Mouse (Mus musculus) heart, embryonic 16.5 days (tissue): ENCODE measurements around the gene Ap3s2. TPM values are rescaled to one million over a fixed set of nuclear protein-coding genes. Genes with fewer than 3 reads are reported as not detected.

Source experiments
- ATAC-seq: fragments of 200-750 bp; cut with Nextera tagmentation; replicated peaks from 2 replicates; pipeline ENCODE4 v1.8.0; 2017; ENCODE audit warnings: moderate number of reproducible peaks; ENCODE audit not compliant: insufficient read depth, low FRiP score; ENCODE audit errors: extremely low read depth
- H3K27ac ChIP-seq: fragments of 300-500 bp; sonication (generic); 2 replicates; pipeline ENCODE4 v1.5.1; 2014; ENCODE audit warnings: mild to moderate bottlenecking, low read length, control low read depth, moderate library complexity
- H3K27me3 ChIP-seq: fragments of 300-500 bp; sonication (generic); 2 replicates; pipeline ENCODE4 v1.6.1; 2014; ENCODE audit warnings: low read length, mixed read lengths; ENCODE audit not compliant: control insufficient read depth, insufficient read depth
- H3K36me3 ChIP-seq: fragments of 300-500 bp; sonication (generic); 2 replicates; pipeline ENCODE4 v1.6.1; 2014; ENCODE audit not compliant: control insufficient read depth, insufficient read depth
- H3K4me1 ChIP-seq: fragments of 300-500 bp; sonication (generic); 2 replicates; pipeline ENCODE4 v1.6.1; 2014; ENCODE audit warnings: low read length, mixed read lengths; ENCODE audit not compliant: control insufficient read depth, insufficient read depth
- H3K4me2 ChIP-seq: fragments of 300-500 bp; sonication (generic); 2 replicates; pipeline ENCODE4 v1.6.1; 2014; ENCODE audit warnings: low read depth, mild to moderate bottlenecking, control low read depth, low read length
- H3K4me3 ChIP-seq: fragments of 300-500 bp; sonication (generic); 2 replicates; pipeline ENCODE4 v1.5.1; 2014; ENCODE audit warnings: mild to moderate bottlenecking, control low read depth, low read length
- H3K9ac ChIP-seq: fragments of 300-500 bp; sonication (generic); 2 replicates; pipeline ENCODE4 v1.6.1; 2014; ENCODE audit warnings: low read length, control low read depth
- H3K9me3 ChIP-seq: fragments of 300-500 bp; sonication (generic); replicated peaks from 2 replicates; pipeline ENCODE4 v1.6.1; 2016; ENCODE audit warnings: low read length; ENCODE audit not compliant: control insufficient read depth
- WGBS: fragments of 180-500 bp; shearing (Covaris S2); extraction: QIAGEN DNeasy Blood & Tissue Kit; methylation state at CpG from one replicate; pipeline ENCODE4 v1.1.7; 2014; 5-methylcytosine and 5-hydroxymethylcytosine counted together
- polyA plus RNA-seq: library from polyadenylated mRNA; unstranded; fragments of >200 nt; fragmentation: Nextera tagmentation; extraction: Ambion mirVana; gene quantifications from 2 replicates; pipeline ENCODE4 v1.2.1, GENCODE M21; 2015

Gene Ap3s2
- polyA plus RNA-seq, 1 experiment from 2014 or later: 23.6 TPM

GRCm38 (mm10) chr7:79860811-79861210 lies 59.6 kb downstream of the Ap3s2 start, which contains the start of gene Anpep:
Anpep (minus strand) TSS chr7:79861059.
- no peak within 1 kb of the TSS for H3K27ac ChIP-seq
- no peak for ATAC-seq
- H3K36me3 ChIP-seq: no peaks in the 10 kb centered on the region
- no peak within 1 kb of the TSS for H3K9ac ChIP-seq
- no peak within 1 kb of the TSS for H3K4me3 ChIP-seq
- no peaks in the 10 kb centered on the region for H3K9me3 ChIP-seq
- H3K27me3 ChIP-seq: no peaks in the 10 kb centered on the region
- H3K4me1 ChIP-seq: peaks cover 2% of the 10 kb centered on the region; the same call in 1 of the 2 replicates
- no peak within 1 kb of the TSS for H3K4me2 ChIP-seq
- WGBS: 51% methylated on average over 9 of the region's 9 CpGs

DNA sequence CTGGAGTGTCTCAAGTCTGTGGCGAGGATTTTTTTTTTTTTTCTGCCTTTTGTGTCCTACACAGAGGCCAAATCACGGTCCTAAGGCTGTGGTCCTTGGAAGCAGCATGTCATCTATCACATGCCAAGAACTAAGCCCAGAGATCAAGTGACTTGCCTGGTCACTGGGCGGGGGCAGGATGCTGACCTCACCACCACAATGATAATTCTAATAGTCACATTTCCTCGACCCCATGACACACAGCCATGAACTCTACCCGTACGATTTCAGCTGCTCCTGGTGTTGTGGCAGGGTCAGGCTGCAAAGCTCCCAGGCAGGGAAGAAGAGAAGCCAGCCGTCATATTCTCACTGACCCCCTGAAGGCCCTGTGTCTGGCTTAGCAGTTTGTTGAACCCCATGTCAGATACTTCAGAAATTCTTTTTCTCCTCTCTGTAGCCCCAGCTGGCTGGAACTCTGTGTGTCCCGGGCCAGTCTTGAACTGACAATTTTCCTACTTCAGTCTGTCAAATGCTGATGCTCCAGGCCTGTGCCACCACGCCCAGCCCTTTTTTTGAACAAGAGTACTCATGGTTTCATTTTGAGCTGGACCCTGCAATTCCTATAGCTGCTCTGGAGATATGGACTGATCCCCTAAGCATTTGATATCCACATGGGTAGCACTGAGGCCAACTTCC lies 61.4 kb downstream of the Ap3s2 start:
- Histone ChIP-seq H3K4me3 (no peak overlapping the region), H3K36me3 (no peaks in the 10 kb centered on the region), H3K9ac (no peak overlapping the region), H3K27me3 (no peaks in the 10 kb centered on the region), H3K4me2 (no peak overlapping the region), H3K9me3 (no peaks in the 10 kb centered on the region), H3K4me1 (peaks cover 2% of the 10 kb centered on the region; the same call in 1 of the 2 replicates), H3K27ac (no peak overlapping the region)
- 60% methylated on average over 9 of the region's 9 CpGs for WGBS
- ATAC-seq: no peak

GRCm38 (mm10) chr7:79858202-79858934 lies 62.1 kb downstream of the Ap3s2 start:
- 42% methylated on average over 11 of the region's 11 CpGs for WGBS
- no peak overlapping the region for H3K9ac ChIP-seq

DNA sequence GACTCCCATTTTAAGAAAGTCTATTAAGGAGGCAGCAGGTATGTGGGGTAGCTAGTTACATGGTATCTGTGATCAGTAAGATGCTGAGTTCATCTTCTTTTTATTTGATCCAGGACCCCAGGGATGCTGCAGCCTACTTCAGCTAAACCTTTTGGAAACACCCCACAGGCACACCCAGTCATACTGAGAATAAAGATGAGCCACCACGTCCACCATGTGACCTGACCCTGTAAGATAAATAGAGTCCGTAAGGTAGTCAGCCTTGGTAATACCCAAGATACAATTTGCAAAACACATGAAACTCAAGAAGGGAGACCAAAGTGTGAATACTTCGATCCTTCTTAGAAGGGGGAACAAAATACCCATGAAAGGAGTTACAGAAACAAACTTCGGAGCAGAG lies 64.1 kb downstream of the Ap3s2 start:
- 84% methylated on average over 4 of the region's 4 CpGs for WGBS
- no peak for ATAC-seq
- H3K4me2 ChIP-seq: no peak overlapping the region
- H3K9me3 ChIP-seq: no peaks in the 10 kb centered on the region
- no peak overlapping the region for H3K9ac ChIP-seq
- no peak overlapping the region for H3K27ac ChIP-seq
- peaks cover 2% of the 10 kb centered on the region; the same call in 1 of the 2 replicates for H3K4me1 ChIP-seq
- H3K4me3 ChIP-seq: no peak overlapping the region
- no peaks in the 10 kb centered on the region for H3K36me3 ChIP-seq
- H3K27me3 ChIP-seq: no peaks in the 10 kb centered on the region

More at GRCm38 (mm10) chr7:79858202-79858934, 62.1 kb downstream of the Ap3s2 start:
- Histone ChIP-seq H3K4me1 (peaks cover 2% of the 10 kb centered on the region; the same call in 1 of the 2 replicates), H3K9me3 (no peaks in the 10 kb centered on the region), H3K4me3 (no peak overlapping the region), H3K27me3 (no peaks in the 10 kb centered on the region), H3K4me2 (no peak overlapping the region), H3K27ac (no peak overlapping the region), H3K36me3 (no peaks in the 10 kb centered on the region)
- no peak for ATAC-seq

- Histone ChIP-seq H3K4me3 (peak overlapping the region; percentile 46), H3K27me3 (0 out of 2 replicates have a peak, but pooled peaks cover 2% of the 10 kb centered on the region), H3K4me2 (peak overlapping the region; percentile 62), H3K27ac (no peak overlapping the region), H3K9me3 (no peaks in the 10 kb centered on the region), H3K36me3 (no peaks in the 10 kb centered on the region), H3K4me1 (peaks cover 6% of the 10 kb centered on the region), H3K9ac (peak overlapping the region; percentile 55)
- ATAC-seq: peak; percentile 59
- 8% methylated on average over 52 of the region's 53 CpGs for WGBS
Measured at GRCm38 (mm10) chr7:79847456-79848451, 72.7 kb downstream of the Ap3s2 start.

DNA sequence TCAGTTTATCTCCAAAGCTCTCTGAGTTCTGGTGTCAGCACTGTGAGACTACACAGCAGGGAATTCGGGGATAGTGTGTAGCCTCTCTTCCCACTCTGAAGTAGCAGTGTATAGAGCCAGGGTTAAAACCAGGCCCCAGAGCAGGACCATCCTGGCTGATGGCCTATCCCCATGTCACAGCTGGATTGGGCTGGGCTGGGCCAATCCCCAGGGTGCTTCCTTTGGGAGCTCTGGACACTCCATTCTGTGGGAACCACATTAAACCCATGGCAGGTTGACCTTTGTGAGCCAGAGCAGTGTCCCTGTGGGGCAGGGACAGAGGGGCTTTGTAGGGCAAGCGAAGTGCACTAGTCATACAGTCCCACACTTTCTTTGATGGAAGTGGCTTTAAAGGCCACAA lies 74.1 kb downstream of the Ap3s2 start:
- H3K9me3 ChIP-seq: no peaks in the 10 kb centered on the region
- H3K9ac ChIP-seq: no peak overlapping the region
- WGBS: 79% methylated on average over 2 of the region's 2 CpGs
- H3K4me2 ChIP-seq: no peak overlapping the region
- H3K27ac ChIP-seq: no peak overlapping the region
- peaks cover 6% of the 10 kb centered on the region for H3K4me1 ChIP-seq
- H3K36me3 ChIP-seq: no peaks in the 10 kb centered on the region
- no peak overlapping the region for H3K4me3 ChIP-seq
- ATAC-seq: no peak
- H3K27me3 ChIP-seq: 0 out of 2 replicates have a peak, but pooled peaks cover 2% of the 10 kb centered on the region

DNA sequence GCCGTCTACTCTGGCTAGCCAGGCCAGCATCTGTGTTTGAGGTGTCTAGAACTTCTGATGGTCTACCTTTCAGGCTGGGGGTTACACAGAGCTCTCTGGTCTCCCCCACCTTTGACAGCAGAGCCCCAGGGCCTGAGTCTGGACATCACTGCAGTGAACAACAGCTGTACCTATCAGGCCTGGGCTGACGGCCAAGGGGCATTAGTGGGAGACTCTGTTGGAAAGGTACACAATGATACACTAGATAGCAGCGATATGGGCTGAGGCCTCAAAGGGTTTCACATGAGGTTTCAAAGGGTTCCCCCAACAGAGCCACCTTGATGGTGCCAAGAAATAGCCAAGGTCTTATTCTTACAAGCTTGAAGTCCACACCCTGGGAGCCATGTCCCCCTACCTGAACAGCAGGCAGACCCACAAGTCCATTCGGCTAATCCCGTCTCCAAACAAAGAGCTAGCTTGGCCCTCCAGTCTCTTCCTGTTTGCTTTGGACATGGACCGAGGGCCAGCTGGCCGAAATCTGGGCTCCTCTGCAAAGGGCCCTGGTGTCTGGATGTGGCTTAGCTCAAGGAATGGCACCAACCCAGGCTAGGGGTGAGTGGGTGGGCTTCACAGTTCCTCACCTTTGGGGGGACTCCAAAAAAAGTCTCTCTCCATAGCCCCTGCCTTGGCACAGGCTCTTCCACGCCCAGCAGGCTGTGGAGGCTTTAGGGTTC lies 76.2 kb downstream of the Ap3s2 start:
- Histone ChIP-seq H3K36me3 (no peaks in the 10 kb centered on the region), H3K4me3 (no peak overlapping the region), H3K27ac (no peak overlapping the region), H3K9me3 (no peaks in the 10 kb centered on the region), H3K4me2 (no peak overlapping the region), H3K4me1 (peaks cover 6% of the 10 kb centered on the region), H3K27me3 (0 out of 2 replicates have a peak, but pooled peaks cover 2% of the 10 kb centered on the region), H3K9ac (no peak overlapping the region)
- WGBS: 54% methylated on average over 8 of the region's 8 CpGs
- ATAC-seq: no peak

DNA sequence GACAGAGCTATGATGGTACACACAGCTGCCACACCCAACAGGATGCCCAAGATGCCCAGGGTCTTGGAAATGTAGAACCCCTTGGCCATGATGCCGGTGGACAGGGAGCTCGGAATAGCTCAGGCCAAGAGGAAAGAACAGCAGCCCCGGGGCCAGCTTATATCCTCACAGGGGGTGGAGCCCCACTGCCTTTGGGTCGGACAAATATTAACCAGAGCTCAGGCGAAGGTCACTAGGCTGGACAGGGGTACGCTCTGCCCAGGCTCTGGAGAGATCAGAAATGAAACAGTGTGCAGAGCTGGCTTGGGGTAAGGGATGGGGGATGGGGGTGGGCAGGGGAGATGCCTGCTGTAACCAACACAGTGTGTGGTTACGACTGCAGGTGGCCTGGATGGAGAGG lies 78.3 kb downstream of the Ap3s2 start:
- H3K9me3 ChIP-seq: no peaks in the 10 kb centered on the region
- WGBS: 57% methylated on average over 7 of the region's 7 CpGs
- no peak for ATAC-seq
- H3K4me1 ChIP-seq: peaks cover 6% of the 10 kb centered on the region
- no peak overlapping the region for H3K4me2 ChIP-seq
- H3K27me3 ChIP-seq: no peaks in the 10 kb centered on the region
- H3K9ac ChIP-seq: no peak overlapping the region
- no peaks in the 10 kb centered on the region for H3K36me3 ChIP-seq
- H3K27ac ChIP-seq: no peak overlapping the region
- H3K4me3 ChIP-seq: no peak overlapping the region
